Mouse (Mus musculus) liver, embryonic 16.5 days (tissue): Measurements from ENCODE around the gene Lias. TPM values are rescaled to one million over a fixed set of nuclear protein-coding genes. Genes with fewer than 3 reads are reported as not detected.

Experiments
- ATAC-seq: fragments of 200-750 bp; cut with Nextera tagmentation; 2 replicates; pipeline ENCODE4 v1.8.0; 2017; ENCODE audit warnings: low read depth, mild to moderate bottlenecking, moderate number of reproducible peaks, moderate library complexity
- H3K27ac ChIP-seq: fragments of 300-500 bp; sonication (generic); 2 replicates; pipeline ENCODE4 v1.5.1; 2014; ENCODE audit warnings: mild to moderate bottlenecking, low read length
- H3K27me3 ChIP-seq: fragments of 300-500 bp; sonication (generic); 2 replicates; pipeline ENCODE4 v1.6.1; 2014; ENCODE audit warnings: low read depth, low read length, mixed read lengths; ENCODE audit not compliant: control insufficient read depth, insufficient read depth
- H3K36me3 ChIP-seq: fragments of 300-500 bp; sonication (generic); 2 replicates; pipeline ENCODE4 v1.6.1; 2014; ENCODE audit warnings: mild to moderate bottlenecking; ENCODE audit not compliant: control insufficient read depth, insufficient read depth
- H3K4me1 ChIP-seq: fragments of 300-500 bp; sonication (generic); 2 replicates; pipeline ENCODE4 v1.6.1; 2014; ENCODE audit warnings: low read depth, low read length, mixed read lengths; ENCODE audit not compliant: control insufficient read depth
- H3K4me2 ChIP-seq: fragments of 300-500 bp; sonication (generic); 2 replicates; pipeline ENCODE4 v1.6.1; 2014; ENCODE audit warnings: low read depth, low read length, mixed read lengths
- H3K4me3 ChIP-seq: fragments of 300-500 bp; sonication (generic); 2 replicates; pipeline ENCODE4 v1.5.1; 2014; ENCODE audit warnings: low read depth, mild to moderate bottlenecking, low read length
- H3K9ac ChIP-seq: fragments of 300-500 bp; sonication (generic); 2 replicates; pipeline ENCODE4 v1.6.1; 2014; ENCODE audit warnings: low read depth, low read length
- H3K9me3 ChIP-seq: fragments of 300-500 bp; sonication (generic); replicated peaks from 2 replicates; pipeline ENCODE4 v1.6.1; 2016; ENCODE audit warnings: low read length; ENCODE audit not compliant: control insufficient read depth
- WGBS: fragments of 180-500 bp; shearing (Covaris S2); extraction: QIAGEN DNeasy Blood & Tissue Kit; methylation state at CpG from one replicate; pipeline ENCODE4 v1.1.7; 2014; ENCODE audit not compliant: insufficient replicate concordance; 5-methylcytosine and 5-hydroxymethylcytosine counted together
- polyA plus RNA-seq: library from polyadenylated mRNA; unstranded; fragments of >200 nt; fragmentation: Nextera tagmentation; extraction: Ambion mirVana; gene quantifications from 2 replicates; pipeline ENCODE4 v1.2.1, GENCODE M21; 2015

The Lias gene
- polyA plus RNA-seq, 1 experiment from 2014 or later, result 28.2 TPM

DNA sequence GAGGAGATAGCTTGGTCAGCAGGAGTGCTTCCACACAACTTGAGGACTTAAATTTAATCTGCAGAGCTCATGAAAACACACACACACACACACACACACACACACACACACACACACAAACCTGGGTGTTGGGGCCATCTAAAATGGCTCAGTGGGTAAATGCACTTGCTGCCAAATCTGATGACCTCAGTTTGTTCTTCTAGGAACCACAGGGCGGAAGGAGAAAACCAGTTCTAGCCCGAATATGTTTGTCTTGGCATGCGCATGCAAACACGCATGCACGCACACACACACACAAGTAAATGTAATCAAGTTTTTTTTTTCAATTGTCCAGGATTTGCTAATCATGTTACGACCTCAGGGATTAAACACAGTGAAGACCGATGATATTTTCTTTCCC, 19.7 kb upstream of the Lias start:
- Histone ChIP-seq H3K27me3 (no peaks in the 10 kb centered on the region), H3K36me3 (no peaks in the 10 kb centered on the region), H3K27ac (no peak overlapping the region), H3K4me1 (no peaks in the 10 kb centered on the region), H3K4me2 (no peak overlapping the region), H3K9me3 (no peaks in the 10 kb centered on the region), H3K9ac (no peak overlapping the region), H3K4me3 (no peak overlapping the region)
- ATAC-seq, result no peak
- 81% methylated on average over 7 of the region's 7 CpGs for WGBS

GRCm38 (mm10) chr5:65374746-65375145, 16.6 kb upstream of the Lias start:
- WGBS, result 68% methylated on average over 7 of the region's 7 CpGs
- no peak for ATAC-seq

DNA sequence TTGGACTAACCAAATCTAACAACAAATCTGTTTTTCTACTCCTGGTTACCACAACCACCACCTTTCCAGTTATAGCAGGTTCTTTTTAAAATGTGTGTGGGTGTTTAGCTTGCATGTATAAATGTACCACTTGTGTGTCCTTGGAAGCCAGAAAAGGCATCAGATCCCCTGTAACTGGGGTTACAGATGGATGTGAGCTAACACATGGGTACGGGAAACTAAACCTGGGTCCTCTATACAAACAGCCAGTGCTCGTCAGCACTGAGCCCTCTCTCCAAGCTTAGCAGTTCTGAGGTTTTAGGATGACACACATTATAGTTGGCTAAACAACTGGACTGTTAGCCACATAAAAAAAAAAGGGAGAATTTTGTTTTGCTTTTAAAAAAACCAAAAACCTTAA, 5.6 kb upstream of the Lias start:
- Histone ChIP-seq H3K9me3 (no peaks in the 10 kb centered on the region), H3K27me3 (no peaks in the 10 kb centered on the region), H3K9ac (no peak overlapping the region), H3K4me1 (peaks cover 14% of the 10 kb centered on the region), H3K27ac (no peak overlapping the region), H3K4me2 (no peak overlapping the region), H3K4me3 (no peak overlapping the region), H3K36me3 (peaks cover 21% of the 10 kb centered on the region)
- 61% methylated on average over 2 of the region's 2 CpGs for WGBS
- ATAC-seq, result no peak

More at GRCm38 (mm10) chr5:65374746-65375145, 16.6 kb upstream of the Lias start:
- Histone ChIP-seq H3K9me3 (no peaks in the 10 kb centered on the region), H3K4me2 (no peak overlapping the region), H3K4me3 (no peak overlapping the region), H3K36me3 (no peaks in the 10 kb centered on the region), H3K4me1 (no peaks in the 10 kb centered on the region), H3K27ac (no peak overlapping the region), H3K9ac (no peak overlapping the region), H3K27me3 (no peaks in the 10 kb centered on the region)

DNA sequence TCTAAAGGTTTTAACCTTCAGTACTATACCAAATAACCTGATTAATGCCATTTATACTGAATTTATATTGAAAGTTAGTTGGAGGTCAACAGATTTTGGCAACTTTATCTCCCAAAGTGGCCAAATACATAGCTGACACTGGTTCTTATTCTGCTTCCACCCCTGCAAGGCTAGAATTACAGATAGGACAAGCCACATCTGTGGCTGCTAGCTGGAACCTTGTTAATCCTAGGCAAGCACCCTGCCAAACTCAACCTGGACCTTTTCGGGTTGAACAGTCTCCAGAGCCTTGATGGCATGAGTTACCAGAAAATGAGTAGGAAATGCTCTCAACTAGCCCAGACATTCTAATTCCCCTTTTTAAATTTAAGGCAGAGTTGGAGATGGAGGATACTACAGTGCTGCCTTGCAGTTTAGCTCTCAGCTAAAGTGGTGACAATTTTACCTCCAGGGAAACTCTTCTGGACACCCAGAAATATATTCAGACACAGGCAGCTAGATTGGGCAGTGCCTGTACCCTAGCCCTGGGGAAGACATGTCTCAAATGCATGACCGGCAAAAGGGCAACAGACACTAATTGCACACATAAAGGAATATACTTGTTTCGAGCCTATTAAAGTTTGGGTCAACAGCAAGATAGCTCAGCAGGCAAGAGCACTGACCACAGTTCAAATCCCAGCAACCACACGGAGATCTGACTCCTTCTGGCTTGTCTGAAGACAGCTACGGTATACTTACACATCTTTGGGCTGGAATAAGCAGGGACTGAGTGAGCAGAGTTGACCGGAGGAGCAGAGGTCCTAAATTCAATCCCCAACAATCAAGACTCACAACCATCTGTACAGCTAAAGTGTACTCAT, 4.1 kb upstream of the Lias start:
- no peak overlapping the region for H3K9ac ChIP-seq
- no peaks in the 10 kb centered on the region for H3K9me3 ChIP-seq
- no peak overlapping the region for H3K27ac ChIP-seq
- no peaks in the 10 kb centered on the region for H3K27me3 ChIP-seq
- peaks cover 14% of the 10 kb centered on the region for H3K4me1 ChIP-seq
- 66% methylated on average over 6 of the region's 6 CpGs for WGBS
- no peak overlapping the region for H3K4me3 ChIP-seq
- ATAC-seq, result no peak
- H3K36me3 ChIP-seq, result peaks cover 21% of the 10 kb centered on the region
- H3K4me2 ChIP-seq, result no peak overlapping the region

DNA sequence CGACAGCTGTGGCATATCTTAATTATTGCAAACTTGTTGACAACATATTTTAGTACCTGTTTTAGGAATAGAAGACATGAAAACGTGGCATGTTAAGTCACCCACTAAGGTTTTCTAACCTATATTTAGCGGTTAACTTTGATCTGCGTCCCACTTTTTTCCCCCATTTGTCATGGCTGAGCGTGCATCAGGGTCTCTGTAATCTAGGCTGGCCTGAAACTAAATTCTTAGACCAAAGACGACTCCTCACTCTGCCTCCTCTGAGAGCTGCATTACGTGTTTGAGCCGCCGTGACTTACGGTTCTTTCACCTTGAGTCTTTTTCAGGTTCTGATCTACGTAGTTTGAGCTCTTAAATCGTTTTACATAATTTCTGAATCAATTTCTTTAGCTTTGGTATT, 456 bp downstream of the Lias start:
- H3K9me3 ChIP-seq, result no peaks in the 10 kb centered on the region
- H3K27ac ChIP-seq, result peak overlapping the region; percentile 63
- no peaks in the 10 kb centered on the region for H3K27me3 ChIP-seq
- H3K4me2 ChIP-seq, result peak overlapping the region; percentile 89
- H3K9ac ChIP-seq, result peak overlapping the region; percentile 85
- peaks cover 14% of the 10 kb centered on the region for H3K4me1 ChIP-seq
- peaks cover 30% of the 10 kb centered on the region for H3K36me3 ChIP-seq
- WGBS, result 3% methylated on average over 12 of the region's 12 CpGs
- no peak for ATAC-seq
- peak overlapping the region; percentile 98 for H3K4me3 ChIP-seq

GRCm38 (mm10) chr5:65394425-65394824, 3.1 kb downstream of the Lias start:
- no peak overlapping the region for H3K4me2 ChIP-seq
- no peaks in the 10 kb centered on the region for H3K27me3 ChIP-seq
- no peak for ATAC-seq
- H3K9ac ChIP-seq, result no peak overlapping the region
- H3K36me3 ChIP-seq, result peaks cover 13% of the 10 kb centered on the region
- H3K4me1 ChIP-seq, result peaks cover 9% of the 10 kb centered on the region
- H3K27ac ChIP-seq, result no peak overlapping the region
- H3K4me3 ChIP-seq, result no peak overlapping the region
- no peaks in the 10 kb centered on the region for H3K9me3 ChIP-seq
- 84% methylated on average over 7 of the region's 7 CpGs for WGBS

DNA sequence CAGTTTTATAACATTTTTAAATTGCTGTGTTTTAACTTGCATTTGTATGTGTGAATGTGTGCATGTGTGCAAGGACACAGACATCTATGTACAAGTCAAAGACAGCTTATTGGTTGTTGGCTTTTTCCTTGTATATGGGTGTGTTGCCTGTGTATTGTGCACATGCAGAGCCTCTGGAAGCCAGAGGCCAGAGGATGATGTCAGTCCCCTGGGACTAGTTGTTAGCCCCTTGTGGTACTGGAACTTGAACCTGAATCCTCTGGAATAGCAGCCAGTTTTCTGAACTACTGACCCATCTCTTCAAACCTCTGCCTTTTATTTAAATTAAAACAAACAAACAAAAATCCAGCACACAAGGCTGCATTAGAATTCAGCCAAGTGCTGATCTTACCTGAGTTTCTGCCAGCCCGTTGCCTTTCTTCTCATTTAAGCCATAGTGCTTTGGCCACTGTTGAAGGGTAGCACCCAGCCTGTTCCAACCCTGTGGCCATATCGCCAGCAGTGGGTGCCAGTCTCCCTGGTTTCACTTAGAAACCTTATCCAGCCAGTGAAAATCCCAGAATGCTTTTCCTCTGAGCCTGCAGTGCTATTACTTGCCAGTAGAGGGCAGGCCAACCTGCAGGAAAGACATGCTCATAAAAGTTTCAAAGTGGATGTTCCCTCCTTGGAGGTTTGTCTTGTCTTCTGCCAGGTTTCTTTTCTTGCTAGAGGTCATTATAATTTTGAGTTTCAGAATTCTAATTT, 10.1 kb downstream of the Lias start:
- H3K9me3 ChIP-seq, result no peaks in the 10 kb centered on the region
- H3K27me3 ChIP-seq, result no peaks in the 10 kb centered on the region
- no peak overlapping the region for H3K27ac ChIP-seq
- no peak overlapping the region for H3K4me3 ChIP-seq
- H3K36me3 ChIP-seq, result peaks cover 24% of the 10 kb centered on the region
- 31% methylated on average over 2 of the region's 2 CpGs for WGBS
- ATAC-seq, result peak; percentile 51; the same call in 1 of the 2 replicates
- H3K4me2 ChIP-seq, result no peak overlapping the region
- no peak overlapping the region for H3K9ac ChIP-seq
- peaks cover 2% of the 10 kb centered on the region; the same call in 1 of the 2 replicates for H3K4me1 ChIP-seq

DNA sequence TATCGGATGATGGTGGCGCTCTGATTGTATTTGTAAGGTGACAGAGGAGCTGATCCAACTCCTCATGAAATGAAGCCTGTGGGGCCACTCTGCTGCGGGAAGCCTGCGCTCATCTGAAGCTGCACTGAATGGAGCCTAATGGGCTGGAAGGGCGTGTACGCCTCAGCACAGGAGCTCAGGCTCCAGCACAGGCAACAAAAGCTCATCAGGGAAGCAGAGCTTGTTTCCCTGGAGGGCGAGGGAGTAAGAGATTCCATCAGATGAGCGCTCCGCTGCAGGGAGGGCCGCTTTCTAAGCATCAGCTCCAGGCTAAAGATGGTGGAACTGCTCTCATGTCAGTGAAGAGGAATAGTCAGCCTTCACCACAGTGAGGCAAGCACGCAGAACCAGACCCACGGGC, 16.7 kb downstream of the Lias start:
- WGBS, result 86% methylated on average over 12 of the region's 12 CpGs
- no peaks in the 10 kb centered on the region for H3K9me3 ChIP-seq
- no peak overlapping the region for H3K9ac ChIP-seq
- H3K4me1 ChIP-seq, result no peaks in the 10 kb centered on the region
- no peaks in the 10 kb centered on the region for H3K27me3 ChIP-seq
- no peak overlapping the region for H3K4me2 ChIP-seq
- H3K27ac ChIP-seq, result no peak overlapping the region
- ATAC-seq, result no peak
- peaks cover 21% of the 10 kb centered on the region for H3K36me3 ChIP-seq
- H3K4me3 ChIP-seq, result no peak overlapping the region
